Mouse (Mus musculus) right cerebral cortex, postnatal 10 days (tissue): ENCODE measurements around the gene Pabpn1.

Source experiments
- DNase-seq, 2 experiments: peaks; one replicate each; pipeline ENCODE4 v3.0.0; 2021; ENCODE audit warnings: low spot score in 2 of 2

Gene Pabpn1

GRCm38 (mm10) chr14:54893651-54894181 lies 1.4 kb downstream of the Pabpn1 start:
- DNase-seq = peak; percentile 98 to 99

- peak; percentile 72 for DNase-seq
These were observed 2.2 kb downstream of the Pabpn1 start for GRCm38 (mm10) chr14:54894296-54895151.

GRCm38 (mm10) chr14:54897445-54897844 lies 5.1 kb downstream of the Pabpn1 start:
- no peak for DNase-seq

GRCm38 (mm10) chr14:54900383-54900782 lies 8.1 kb downstream of the Pabpn1 start:
- DNase-seq = peak; percentile 83 to 84

GRCm38 (mm10) chr14:54903641-54904040 lies 11.3 kb downstream of the Pabpn1 start:
- no peak for DNase-seq

GRCm38 (mm10) chr14:54908682-54909081 lies 16.4 kb downstream of the Pabpn1 start:
- peak in 1 of 2 experiments; percentile 35 for DNase-seq

- peak; percentile 54 to 56 for DNase-seq
These were observed 20.0 kb downstream of the Pabpn1 start for GRCm38 (mm10) chr14:54912109-54912850.

GRCm38 (mm10) chr14:54912886-54913285 lies 20.6 kb downstream of the Pabpn1 start, which contains the start of gene Slc22a17:
Slc22a17 (minus strand) TSS chr14:54913132.
- peak; percentile 91 to 93 for DNase-seq

- no peak for DNase-seq
These were observed 21.0 kb downstream of the Pabpn1 start for GRCm38 (mm10) chr14:54913343-54913742.

GRCm38 (mm10) chr14:54920076-54920685 lies 27.9 kb downstream of the Pabpn1 start:
- DNase-seq = no peak

GRCm38 (mm10) chr14:54924641-54925348 lies 32.5 kb downstream of the Pabpn1 start:
- peak in 1 of 2 experiments; percentile 42 for DNase-seq

- peak; percentile 65 to 71 for DNase-seq
These were observed 33.3 kb downstream of the Pabpn1 start, which contains the start of gene Efs for GRCm38 (mm10) chr14:54925349-54926342. Efs (minus strand) TSS chr14:54926126.

GRCm38 (mm10) chr14:54926401-54927158 lies 34.3 kb downstream of the Pabpn1 start:
- DNase-seq = peak; percentile 73 to 74

- DNase-seq = no peak
These were observed 35.0 kb downstream of the Pabpn1 start for GRCm38 (mm10) chr14:54927296-54927695.

- no peak for DNase-seq
These were observed 37.5 kb downstream of the Pabpn1 start for GRCm38 (mm10) chr14:54929801-54930200.

- peak in 1 of 2 experiments; percentile 38 for DNase-seq
These were observed 38.1 kb downstream of the Pabpn1 start for GRCm38 (mm10) chr14:54930431-54930830.

GRCm38 (mm10) chr14:54932645-54933150 lies 40.4 kb downstream of the Pabpn1 start, which contains the start of gene Il25:
Il25 (plus strand) TSS chr14:54932695.
- no peak for DNase-seq

- peak; percentile 87 to 90 for DNase-seq
These were observed 43.9 kb downstream of the Pabpn1 start, which contains the start of gene Cmtm5 for GRCm38 (mm10) chr14:54935904-54936830. Cmtm5 (plus strand) TSS chr14:54936261.
